Mouse (Mus musculus) kidney, postnatal 0 days (tissue): ENCODE data around the gene Plppr2. TPM values are rescaled to one million over a fixed set of nuclear protein-coding genes. Genes with fewer than 3 reads are reported as not detected.

Experiments used
- ATAC-seq: fragments of 200-750 bp; cut with Nextera tagmentation; replicated peaks from 2 replicates; pipeline ENCODE4 v1.8.0; 2017; ENCODE audit warnings: low read depth, moderate number of reproducible peaks, moderate TSS enrichment, moderate library complexity; ENCODE audit not compliant: low FRiP score
- DNase-seq: peaks from one replicate; pipeline ENCODE4 v3.0.0-alpha.2; 2016; ENCODE audit warnings: low spot score
- H3K27ac ChIP-seq: fragments of 300-500 bp; sonication (generic); 2 replicates; pipeline ENCODE4 v1.5.1; 2014; ENCODE audit warnings: mild to moderate bottlenecking
- H3K27me3 ChIP-seq: fragments of 300-500 bp; sonication (generic); 2 replicates; pipeline ENCODE4 v1.6.1; 2014; ENCODE audit warnings: low read length, mixed read lengths; ENCODE audit not compliant: insufficient read depth
- H3K36me3 ChIP-seq: fragments of 300-500 bp; sonication (generic); 2 replicates; pipeline ENCODE4 v1.6.1; 2014; ENCODE audit warnings: low read length, mixed read lengths; ENCODE audit not compliant: insufficient read depth
- H3K4me1 ChIP-seq: fragments of 300-500 bp; sonication (generic); replicated peaks from 2 replicates; pipeline ENCODE4 v1.6.1; 2014; ENCODE audit warnings: antibody characterized with exemption, low read length, mixed read lengths; ENCODE audit not compliant: insufficient read depth
- H3K4me2 ChIP-seq: fragments of 300-500 bp; sonication (generic); 2 replicates; pipeline ENCODE4 v1.6.1; 2014; ENCODE audit warnings: mild to moderate bottlenecking, low read length, moderate library complexity, mixed read lengths
- H3K4me3 ChIP-seq: fragments of 300-500 bp; sonication (generic); replicated peaks from 2 replicates; pipeline ENCODE4 v1.5.1; 2014; ENCODE audit warnings: low read depth, low read length
- H3K9ac ChIP-seq: fragments of 300-500 bp; sonication (generic); 2 replicates; pipeline ENCODE4 v1.6.1; 2014; ENCODE audit warnings: low read depth, low read length
- H3K9me3 ChIP-seq: fragments of 300-500 bp; sonication (generic); replicated peaks from 2 replicates; pipeline ENCODE4 v1.6.1; 2016; ENCODE audit warnings: low read length, inconsistent platforms, mixed read lengths
- CTCF ChIP-seq: IDR thresholded peaks from 2 replicates; pipeline ENCODE4 v1.5.1; 2016; ENCODE audit warnings: antibody characterized with exemption, low read depth, mild to moderate bottlenecking, moderate library complexity
- WGBS: fragments of 180-500 bp; shearing (Covaris S2); extraction: QIAGEN DNeasy Blood & Tissue Kit; methylation state at CpG from one replicate; pipeline ENCODE4 v1.1.7; 2014; 5-methylcytosine and 5-hydroxymethylcytosine counted together
- polyA plus RNA-seq: library from polyadenylated mRNA; unstranded; fragments of >200 nt; fragmentation: Nextera tagmentation; extraction: Ambion mirVana; gene quantifications from 2 replicates; pipeline ENCODE4 v1.2.1, GENCODE M21; 2015

The Plppr2 gene
- polyA plus RNA-seq, 1 experiment from 2014 or later, result 4.8 TPM

GRCm38 (mm10) chr9:21977331-21977730 is 40.5 kb downstream of the Plppr2 start:
- H3K27ac ChIP-seq, result no peak overlapping the region
- ATAC-seq, result no peak
- H3K4me2 ChIP-seq, result no peak overlapping the region
- no peaks in the 10 kb centered on the region for H3K4me1 ChIP-seq
- no peak for DNase-seq
- TF ChIP-seq CTCF, result no peak
- H3K27me3 ChIP-seq, result no peaks in the 10 kb centered on the region
- no peak overlapping the region for H3K9ac ChIP-seq
- WGBS, result 81% methylated on average over 5 of the region's 5 CpGs
- H3K4me3 ChIP-seq, result no peak overlapping the region
- H3K36me3 ChIP-seq, result peaks cover 31% of the 10 kb centered on the region; the same call in 1 of the 2 replicates
- H3K9me3 ChIP-seq, result no peaks in the 10 kb centered on the region

- 45% methylated on average over 2 of the region's 2 CpGs for WGBS
- ATAC-seq (no peak), DNase-seq (no peak)
- Histone ChIP-seq H3K4me2 (no peak overlapping the region), H3K9me3 (no peaks in the 10 kb centered on the region), H3K27me3 (no peaks in the 10 kb centered on the region), H3K4me1 (no peaks in the 10 kb centered on the region), H3K4me3 (no peak overlapping the region), H3K27ac (no peak overlapping the region), H3K9ac (no peak overlapping the region), H3K36me3 (peaks cover 25% of the 10 kb centered on the region; the same call in 1 of the 2 replicates)
- peak; percentile 71 for TF ChIP-seq CTCF
Observed at GRCm38 (mm10) chr9:21977972-21978371, 41.1 kb downstream of the Plppr2 start.

- Histone ChIP-seq H3K4me3 (no peak overlapping the region), H3K27ac (no peak overlapping the region), H3K9me3 (no peaks in the 10 kb centered on the region), H3K4me1 (no peaks in the 10 kb centered on the region), H3K36me3 (peaks cover 22% of the 10 kb centered on the region; the same call in 1 of the 2 replicates), H3K4me2 (no peak overlapping the region), H3K9ac (no peak overlapping the region), H3K27me3 (no peaks in the 10 kb centered on the region)
- 73% methylated on average over 4 of the region's 4 CpGs for WGBS
- no peak for DNase-seq
- ATAC-seq, result peak; percentile 72; the same call in 1 of the 2 replicates
- TF ChIP-seq CTCF, result no peak; the same call in 1 of the 2 replicates
Observed at GRCm38 (mm10) chr9:21978398-21979128, 41.7 kb downstream of the Plppr2 start.

- ATAC-seq (no peak), DNase-seq (no peak)
- H3K4me2 ChIP-seq, result no peak overlapping the region
- WGBS, result 41% methylated on average over 3 of the region's 3 CpGs
- no peak overlapping the region for H3K27ac ChIP-seq
- no peak for TF ChIP-seq CTCF
- H3K4me3 ChIP-seq, result no peak overlapping the region
- peaks cover 8% of the 10 kb centered on the region; the same call in 1 of the 2 replicates for H3K27me3 ChIP-seq
- H3K9me3 ChIP-seq, result no peaks in the 10 kb centered on the region
- peaks cover 12% of the 10 kb centered on the region; the same call in 1 of the 2 replicates for H3K36me3 ChIP-seq
- H3K9ac ChIP-seq, result no peak overlapping the region
- H3K4me1 ChIP-seq, result peaks cover 4% of the 10 kb centered on the region
Observed at GRCm38 (mm10) chr9:21983911-21984310, 47.1 kb downstream of the Plppr2 start.

- Histone ChIP-seq H3K4me2 (peak overlapping the region; percentile 90), H3K9me3 (no peaks in the 10 kb centered on the region), H3K4me3 (peak overlapping the region; percentile 59), H3K27me3 (peaks cover 23% of the 10 kb centered on the region), H3K4me1 (peaks cover 12% of the 10 kb centered on the region), H3K9ac (peak overlapping the region; percentile 59; the same call in 1 of the 2 replicates), H3K27ac (no peak overlapping the region), H3K36me3 (no peaks in the 10 kb centered on the region)
- TF ChIP-seq CTCF, result no peak
- ATAC-seq (no peak), DNase-seq (no peak)
- WGBS, result 11% methylated on average over 36 of the region's 36 CpGs
Observed at GRCm38 (mm10) chr9:21987592-21988342, 50.9 kb downstream of the Plppr2 start.

- Histone ChIP-seq H3K27ac (peak overlapping the region; percentile 66), H3K36me3 (no peaks in the 10 kb centered on the region), H3K27me3 (peaks cover 23% of the 10 kb centered on the region), H3K9me3 (no peaks in the 10 kb centered on the region), H3K9ac (peak overlapping the region; percentile 59), H3K4me2 (peak overlapping the region; percentile 90), H3K4me1 (peaks cover 12% of the 10 kb centered on the region), H3K4me3 (peak overlapping the region; percentile 59)
- TF ChIP-seq CTCF, result 0 out of 2 replicates have a peak, but pooled peaks have one; percentile 6
- under 1% methylated on average over 32 of the region's 32 CpGs for WGBS
- DNase-seq (peak; percentile 49), ATAC-seq (peak; percentile 76)
Observed at GRCm38 (mm10) chr9:21988421-21989101, 51.7 kb downstream of the Plppr2 start.
